Mouse (Mus musculus) erythroblast, embryonic 14.5 days (primary cell): ENCODE results near the gene Gm5741.
"Not testable (repeated sequence)": the region's sequence is repeated elsewhere in the genome, so short reads cannot be mapped to it uniquely, and the experiment has no call there.

Source experiments
- GATA1 ChIP-seq: IDR thresholded peaks from 2 replicates; pipeline ENCODE4 v1.6.1; 2012; ENCODE audit warnings: low read length, inconsistent platforms, mixed read lengths
- TAL1 ChIP-seq: IDR thresholded peaks from 3 replicates; pipeline ENCODE4 v1.6.1; 2012; ENCODE audit warnings: low read length, inconsistent platforms, mixed read lengths

DNA sequence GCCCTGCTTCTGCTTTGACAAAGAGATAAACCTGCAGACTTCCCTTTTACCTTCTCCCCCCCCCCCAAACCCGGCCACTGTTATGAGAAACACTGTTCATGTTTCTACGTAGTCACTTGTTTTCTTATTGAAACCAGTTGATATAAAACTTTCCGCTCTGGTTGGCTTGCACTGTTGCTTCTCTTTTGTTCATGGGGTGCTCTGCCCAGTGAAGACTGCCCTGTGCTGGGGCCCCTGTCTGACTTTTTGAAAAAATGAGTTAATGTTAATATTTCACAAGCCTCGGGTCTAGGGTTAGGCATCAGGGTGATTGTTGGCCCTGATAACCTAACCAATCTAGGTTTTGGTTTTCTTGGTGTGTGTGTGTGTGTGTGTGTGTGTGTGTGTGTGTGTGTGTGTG is 14.4 kb upstream of the Gm5741 start:
- not testable (repeated sequence) for TF ChIP-seq GATA1, TAL1
